Mouse (Mus musculus) cerebellum, adult 2 months (tissue): ENCODE measurements at regions not wholly inside any gene's neighbourhood (a gene's known extent, or its start where the extent isn't known, plus 50 kb on each side); places are given as distances from the start of the nearest gene placed in this dataset.
A peak's percentile ranks its signal among the peaks of the same experiment; 100 is the strongest.

Experiments
- DNase-seq, 2 experiments: peaks; one replicate each; pipeline ENCODE4 v3.0.0; 2021
- H3K27ac ChIP-seq: fragments of 200-500 bp; 2 replicates; pipeline ENCODE4 v1.5.1; 2012; ENCODE audit warnings: low read length, control low read depth, inconsistent platforms; ENCODE audit not compliant: insufficient read depth
- H3K27me3 ChIP-seq: fragments of 200-500 bp; 2 replicates; pipeline ENCODE4 v1.6.1; 2012; ENCODE audit warnings: inconsistent platforms, mild to moderate bottlenecking, low read length, moderate library complexity; ENCODE audit not compliant: control insufficient read depth, insufficient read depth
- H3K4me1 ChIP-seq: fragments of 200-500 bp; 2 replicates; pipeline ENCODE4 v1.6.1; 2011; ENCODE audit warnings: low read length; ENCODE audit not compliant: control insufficient read depth, insufficient read depth
- H3K4me3 ChIP-seq: fragments of 200-500 bp; replicated peaks from 2 replicates; pipeline ENCODE3; 2011; ENCODE audit warnings: mild to moderate bottlenecking, low read depth, low read length, control low read depth; ENCODE audit not compliant: insufficient read depth
- CTCF ChIP-seq: fragments of 200-500 bp; IDR thresholded peaks from 2 replicates; pipeline ENCODE4 v1.5.1; 2011; ENCODE audit warnings: low read depth, mild to moderate bottlenecking, control low read depth, low read length, moderate library complexity, borderline replicate concordance; ENCODE audit not compliant: insufficient read depth
- POLR2A ChIP-seq: fragments of 200-500 bp; IDR thresholded peaks from 2 replicates; pipeline ENCODE4 v1.6.1; 2011; ENCODE audit warnings: low read length, control low read depth, borderline replicate concordance; ENCODE audit not compliant: insufficient read depth
- WGBS: fragments of 180-500 bp; shearing (Covaris S2); methylation state at CpG from one replicate; pipeline ENCODE4 v1.1.7; 2018; 5-methylcytosine and 5-hydroxymethylcytosine counted together

- no peaks in the 10 kb centered on the region for H3K27me3 ChIP-seq
- H3K4me3 ChIP-seq = no peak overlapping the region
- H3K27ac ChIP-seq = no peak overlapping the region
- WGBS = 26% methylated on average over 5 of the region's 5 CpGs
- no peaks in the 10 kb centered on the region for H3K4me1 ChIP-seq
- TF ChIP-seq CTCF (no peak), POLR2A (no peak)
- DNase-seq = peak; percentile 18 to 53
These were observed 190.9 kb upstream of the S100g start for GRCm38 (mm10) chrX:163155251-163155650.

GRCm38 (mm10) chrX:163151970-163152369 is 187.6 kb upstream of the S100g start:
- TF ChIP-seq CTCF = no peak
- no peak for TF ChIP-seq POLR2A
- 72% methylated on average over 2 of the region's 2 CpGs for WGBS
- H3K27me3 ChIP-seq = no peaks in the 10 kb centered on the region
- no peaks in the 10 kb centered on the region for H3K4me1 ChIP-seq
- H3K4me3 ChIP-seq = no peak overlapping the region
- H3K27ac ChIP-seq = no peak overlapping the region
- DNase-seq = no peak

GRCm38 (mm10) chrX:163144475-163144874 is 180.1 kb upstream of the S100g start:
- H3K27ac ChIP-seq = no peak overlapping the region
- TF ChIP-seq CTCF (no peak), POLR2A (no peak)
- WGBS = 64% methylated on average over 3 of the region's 3 CpGs
- no peaks in the 10 kb centered on the region for H3K27me3 ChIP-seq
- DNase-seq = no peak
- H3K4me3 ChIP-seq = no peak overlapping the region
- H3K4me1 ChIP-seq = no peaks in the 10 kb centered on the region

- Histone ChIP-seq H3K4me3 (no peak overlapping the region), H3K27ac (no peak overlapping the region), H3K4me1 (no peaks in the 10 kb centered on the region), H3K27me3 (no peaks in the 10 kb centered on the region)
- DNase-seq = no peak
- 70% methylated on average over 1 of the region's 1 CpGs for WGBS
- TF ChIP-seq POLR2A (no peak), CTCF (no peak)
These were observed 175.1 kb upstream of the S100g start for GRCm38 (mm10) chrX:163139475-163139874.

- Histone ChIP-seq H3K4me3 (no peak overlapping the region), H3K27ac (no peak overlapping the region), H3K4me1 (no peaks in the 10 kb centered on the region), H3K27me3 (no peaks in the 10 kb centered on the region)
- WGBS = 91% methylated on average over 1 of the region's 1 CpGs
- no peak for DNase-seq
- TF ChIP-seq CTCF (no peak), POLR2A (no peak)
These were observed 164.2 kb upstream of the S100g start for GRCm38 (mm10) chrX:163128626-163129025.

- Histone ChIP-seq H3K4me1 (no peaks in the 10 kb centered on the region), H3K4me3 (no peak overlapping the region), H3K27me3 (no peaks in the 10 kb centered on the region), H3K27ac (no peak overlapping the region)
- DNase-seq = no peak
- 58% methylated on average over 5 of the region's 5 CpGs for WGBS
- no peak for TF ChIP-seq CTCF
- no peak for TF ChIP-seq POLR2A
These were observed 153.4 kb upstream of the S100g start for GRCm38 (mm10) chrX:163117681-163118393.

- H3K27ac ChIP-seq = no peak overlapping the region
- TF ChIP-seq CTCF (no peak), POLR2A (no peak)
- H3K4me3 ChIP-seq = no peak overlapping the region
- no peaks in the 10 kb centered on the region for H3K27me3 ChIP-seq
- DNase-seq = no peak
- no peaks in the 10 kb centered on the region for H3K4me1 ChIP-seq
- 25% methylated on average over 1 of the region's 1 CpGs for WGBS
These were observed 152.8 kb upstream of the S100g start for GRCm38 (mm10) chrX:163117237-163117636.

- DNase-seq = peak in 1 of 2 experiments; percentile 0
- Histone ChIP-seq H3K4me1 (no peaks in the 10 kb centered on the region), H3K4me3 (no peak overlapping the region), H3K27me3 (no peaks in the 10 kb centered on the region), H3K27ac (no peak overlapping the region)
- WGBS = 68% methylated on average over 4 of the region's 4 CpGs
- TF ChIP-seq POLR2A (no peak), CTCF (no peak)
These were observed 130.8 kb upstream of the S100g start for GRCm38 (mm10) chrX:163095026-163095765.
